Mouse (Mus musculus) embryonic facial prominence, embryonic 12.5 days (tissue): ENCODE data around the gene Skap1. TPM values are rescaled to one million over a fixed set of nuclear protein-coding genes. Genes with fewer than 3 reads are reported as not detected.

Source experiments
- ATAC-seq: fragments of 200-750 bp; cut with Nextera tagmentation; 2 replicates; pipeline ENCODE4 v1.8.0; 2017; ENCODE audit not compliant: insufficient number of reproducible peaks, insufficient read depth, low FRiP score, low TSS enrichment
- H3K27ac ChIP-seq: fragments of 300-500 bp; sonication (generic); 2 replicates; pipeline ENCODE4 v1.5.1; 2016; ENCODE audit warnings: mild to moderate bottlenecking
- H3K27me3 ChIP-seq: fragments of 300-500 bp; sonication (generic); 2 replicates; pipeline ENCODE4 v1.6.1; 2016; ENCODE audit warnings: mild to moderate bottlenecking, moderate library complexity
- H3K36me3 ChIP-seq: fragments of 300-500 bp; sonication (generic); 2 replicates; pipeline ENCODE4 v1.6.1; 2016; ENCODE audit warnings: mild to moderate bottlenecking
- H3K4me1 ChIP-seq: fragments of 300-500 bp; sonication (generic); 2 replicates; pipeline ENCODE4 v1.6.1; 2016
- H3K4me2 ChIP-seq: fragments of 300-500 bp; sonication (generic); replicated peaks from 2 replicates; pipeline ENCODE4 v1.6.1; 2016; ENCODE audit warnings: mild to moderate bottlenecking, moderate library complexity
- H3K4me3 ChIP-seq: fragments of 300-500 bp; sonication (generic); 2 replicates; pipeline ENCODE4 v1.5.1; 2016; ENCODE audit warnings: mild to moderate bottlenecking
- H3K9ac ChIP-seq: fragments of 300-500 bp; sonication (generic); 2 replicates; pipeline ENCODE4 v1.6.1; 2016; ENCODE audit warnings: mild to moderate bottlenecking, moderate library complexity
- H3K9me3 ChIP-seq: fragments of 300-500 bp; sonication (generic); 2 replicates; pipeline ENCODE4 v1.6.1; 2016; ENCODE audit warnings: mild to moderate bottlenecking, moderate library complexity
- WGBS: fragments of 180-500 bp; shearing (Covaris S2); methylation state at CpG from one replicate; pipeline ENCODE4 v1.1.7; 2016; 5-methylcytosine and 5-hydroxymethylcytosine counted together
- polyA plus RNA-seq: library from polyadenylated mRNA; unstranded; fragments of >200 nt; fragmentation: Nextera tagmentation; extraction: Ambion mirVana; gene quantifications from 2 replicates; pipeline ENCODE4 v1.2.1, GENCODE M21; 2016

Skap1 gene
- polyA plus RNA-seq, 1 experiment from 2014 or later, result 0.32 TPM

GRCm38 (mm10) chr11:96612596-96612995 lies 148.2 kb downstream of the Skap1 start:
- no peak overlapping the region for H3K27ac ChIP-seq
- no peaks in the 10 kb centered on the region for H3K27me3 ChIP-seq
- no peak overlapping the region for H3K9ac ChIP-seq
- no peaks in the 10 kb centered on the region for H3K9me3 ChIP-seq
- H3K4me1 ChIP-seq, result no peaks in the 10 kb centered on the region
- WGBS, result 81% methylated on average over 11 of the region's 11 CpGs
- H3K4me3 ChIP-seq, result no peak overlapping the region
- H3K36me3 ChIP-seq, result no peaks in the 10 kb centered on the region
- no peak for ATAC-seq
- H3K4me2 ChIP-seq, result no peak overlapping the region

- Histone ChIP-seq H3K9me3 (no peaks in the 10 kb centered on the region), H3K36me3 (no peaks in the 10 kb centered on the region), H3K4me3 (no peak overlapping the region), H3K4me1 (peaks cover 8% of the 10 kb centered on the region), H3K9ac (no peak overlapping the region), H3K4me2 (no peak overlapping the region), H3K27me3 (peaks cover 6% of the 10 kb centered on the region; the same call in 1 of the 2 replicates), H3K27ac (no peak overlapping the region)
- WGBS, result 60% methylated on average over 5 of the region's 5 CpGs
- no peak for ATAC-seq
Measured at GRCm38 (mm10) chr11:96616792-96617191, 152.4 kb downstream of the Skap1 start.

GRCm38 (mm10) chr11:96618789-96619445 lies 154.5 kb downstream of the Skap1 start:
- Histone ChIP-seq H3K27me3 (peaks cover 13% of the 10 kb centered on the region; the same call in 1 of the 2 replicates), H3K27ac (no peak overlapping the region), H3K4me2 (no peak overlapping the region), H3K9ac (no peak overlapping the region), H3K36me3 (no peaks in the 10 kb centered on the region), H3K9me3 (no peaks in the 10 kb centered on the region), H3K4me3 (no peak overlapping the region), H3K4me1 (peaks cover 8% of the 10 kb centered on the region)
- 60% methylated on average over 16 of the region's 16 CpGs for WGBS
- no peak for ATAC-seq

GRCm38 (mm10) chr11:96619576-96619975 lies 155.2 kb downstream of the Skap1 start:
- ATAC-seq, result no peak
- Histone ChIP-seq H3K27me3 (peaks cover 13% of the 10 kb centered on the region; the same call in 1 of the 2 replicates), H3K4me1 (peaks cover 8% of the 10 kb centered on the region), H3K36me3 (no peaks in the 10 kb centered on the region), H3K4me3 (no peak overlapping the region), H3K9me3 (no peaks in the 10 kb centered on the region), H3K4me2 (0 out of 2 replicates have a peak overlapping the region, but pooled peaks have one; percentile 2), H3K9ac (no peak overlapping the region), H3K27ac (no peak overlapping the region)
- WGBS, result 29% methylated on average over 5 of the region's 5 CpGs

GRCm38 (mm10) chr11:96620006-96620405 lies 155.6 kb downstream of the Skap1 start:
- H3K4me3 ChIP-seq, result no peak overlapping the region
- H3K27me3 ChIP-seq, result peaks cover 13% of the 10 kb centered on the region; the same call in 1 of the 2 replicates
- no peaks in the 10 kb centered on the region for H3K36me3 ChIP-seq
- 26% methylated on average over 7 of the region's 7 CpGs for WGBS
- 0 out of 2 replicates have a peak overlapping the region, but pooled peaks have one; percentile 2 for H3K4me2 ChIP-seq
- H3K9me3 ChIP-seq, result no peaks in the 10 kb centered on the region
- ATAC-seq, result no peak
- peaks cover 8% of the 10 kb centered on the region for H3K4me1 ChIP-seq
- H3K27ac ChIP-seq, result no peak overlapping the region
- H3K9ac ChIP-seq, result no peak overlapping the region

GRCm38 (mm10) chr11:96620660-96621059 lies 156.3 kb downstream of the Skap1 start:
- Histone ChIP-seq H3K36me3 (no peaks in the 10 kb centered on the region), H3K4me3 (no peak overlapping the region), H3K9me3 (no peaks in the 10 kb centered on the region), H3K9ac (no peak overlapping the region), H3K27ac (no peak overlapping the region), H3K4me2 (no peak overlapping the region), H3K27me3 (peaks cover 13% of the 10 kb centered on the region; the same call in 1 of the 2 replicates), H3K4me1 (peaks cover 8% of the 10 kb centered on the region)
- ATAC-seq, result no peak
- WGBS, result 44% methylated on average over 11 of the region's 11 CpGs

GRCm38 (mm10) chr11:96621167-96621566 lies 156.8 kb downstream of the Skap1 start:
- no peak for ATAC-seq
- no peaks in the 10 kb centered on the region for H3K9me3 ChIP-seq
- no peak overlapping the region for H3K9ac ChIP-seq
- H3K4me1 ChIP-seq, result peaks cover 8% of the 10 kb centered on the region
- H3K27me3 ChIP-seq, result peaks cover 14% of the 10 kb centered on the region
- no peak overlapping the region for H3K27ac ChIP-seq
- no peak overlapping the region for H3K4me3 ChIP-seq
- WGBS, result 26% methylated on average over 4 of the region's 4 CpGs
- no peak overlapping the region for H3K4me2 ChIP-seq
- H3K36me3 ChIP-seq, result no peaks in the 10 kb centered on the region

- Histone ChIP-seq H3K4me3 (no peak overlapping the region), H3K9me3 (no peaks in the 10 kb centered on the region), H3K4me1 (peaks cover 8% of the 10 kb centered on the region), H3K27ac (no peak overlapping the region), H3K9ac (no peak overlapping the region), H3K4me2 (no peak overlapping the region), H3K27me3 (peaks cover 18% of the 10 kb centered on the region), H3K36me3 (no peaks in the 10 kb centered on the region)
- 14% methylated on average over 9 of the region's 9 CpGs for WGBS
- ATAC-seq, result no peak
Measured at GRCm38 (mm10) chr11:96622782-96623181, 158.4 kb downstream of the Skap1 start.

- WGBS, result 49% methylated on average over 4 of the region's 4 CpGs
- Histone ChIP-seq H3K4me3 (no peak overlapping the region), H3K36me3 (no peaks in the 10 kb centered on the region), H3K27me3 (peaks cover 17% of the 10 kb centered on the region), H3K4me2 (no peak overlapping the region), H3K27ac (no peak overlapping the region), H3K9me3 (no peaks in the 10 kb centered on the region), H3K4me1 (peaks cover 5% of the 10 kb centered on the region), H3K9ac (no peak overlapping the region)
- no peak for ATAC-seq
Measured at GRCm38 (mm10) chr11:96624436-96624835, 160.0 kb downstream of the Skap1 start.

- Histone ChIP-seq H3K9me3 (no peaks in the 10 kb centered on the region), H3K4me1 (no peaks in the 10 kb centered on the region), H3K9ac (no peak overlapping the region), H3K4me2 (no peak overlapping the region), H3K27ac (no peak overlapping the region), H3K36me3 (no peaks in the 10 kb centered on the region), H3K4me3 (no peak overlapping the region), H3K27me3 (peaks cover 5% of the 10 kb centered on the region; the same call in 1 of the 2 replicates)
- WGBS, result 47% methylated on average over 9 of the region's 9 CpGs
- ATAC-seq, result no peak
Measured at GRCm38 (mm10) chr11:96629775-96630174, 165.4 kb downstream of the Skap1 start.

- H3K27me3 ChIP-seq, result 0 out of 2 replicates have a peak, but pooled peaks cover 2% of the 10 kb centered on the region
- no peaks in the 10 kb centered on the region for H3K9me3 ChIP-seq
- no peak for ATAC-seq
- no peaks in the 10 kb centered on the region for H3K4me1 ChIP-seq
- H3K9ac ChIP-seq, result no peak overlapping the region
- H3K4me2 ChIP-seq, result no peak overlapping the region
- no peak overlapping the region for H3K4me3 ChIP-seq
- no peak overlapping the region for H3K27ac ChIP-seq
- H3K36me3 ChIP-seq, result no peaks in the 10 kb centered on the region
- WGBS, result 82% methylated on average over 3 of the region's 3 CpGs
Measured at GRCm38 (mm10) chr11:96631521-96631920, 167.1 kb downstream of the Skap1 start.

GRCm38 (mm10) chr11:96637927-96638326 lies 173.5 kb downstream of the Skap1 start:
- Histone ChIP-seq H3K9ac (no peak overlapping the region), H3K36me3 (no peaks in the 10 kb centered on the region), H3K9me3 (no peaks in the 10 kb centered on the region), H3K27me3 (peaks cover 7% of the 10 kb centered on the region; the same call in 1 of the 2 replicates), H3K4me2 (no peak overlapping the region), H3K27ac (no peak overlapping the region), H3K4me1 (no peaks in the 10 kb centered on the region), H3K4me3 (no peak overlapping the region)
- WGBS, result 68% methylated on average over 7 of the region's 7 CpGs
- ATAC-seq, result no peak
